Mouse (Mus musculus): ENCODE measurements around the gene Snd1. TPM values are rescaled to one million over a fixed set of nuclear protein-coding genes. Genes with fewer than 3 reads are reported as not detected.
A peak's percentile ranks its signal among the peaks of the same experiment; 100 is the strongest.

Gene Snd1
- total and polyA plus RNA-seq, 2 experiments from 2014 or later, result 54.7 to 120 TPM

DNA sequence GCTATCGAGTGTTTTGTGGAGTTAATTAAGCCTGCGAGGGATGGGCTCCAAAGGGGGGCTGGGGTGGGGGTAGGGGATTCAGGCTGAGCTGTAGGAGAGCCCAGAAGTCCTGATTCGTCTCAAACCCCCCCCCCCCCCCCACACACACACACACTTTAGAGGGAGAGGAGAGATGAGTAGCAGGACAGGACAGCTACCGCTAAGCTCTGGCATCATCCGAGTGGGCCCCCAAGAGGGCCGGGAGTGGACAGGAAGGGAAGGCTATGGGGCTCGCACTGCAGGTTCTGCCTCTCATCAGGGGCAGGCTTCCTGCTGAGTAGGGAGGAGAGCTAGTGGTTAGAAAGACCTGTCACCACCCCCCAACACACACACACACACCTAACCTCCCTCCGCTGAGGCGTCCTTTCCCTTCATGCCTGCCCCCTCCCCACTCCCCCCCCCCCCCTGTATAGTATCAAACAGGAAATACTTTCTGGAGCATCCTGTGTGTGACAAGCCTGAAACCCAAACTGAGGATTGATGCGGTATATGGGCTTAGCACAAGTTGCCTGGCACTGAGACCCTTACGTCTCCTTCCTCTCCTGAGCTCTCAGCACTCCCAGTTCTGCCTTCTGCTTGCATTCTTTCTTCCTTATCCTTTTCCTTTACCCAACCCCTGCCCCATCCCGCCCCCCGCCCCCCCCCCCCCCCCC, 456.8 kb downstream of the Snd1 start:
- Histone ChIP-seq H3K27ac (ENCODE audit: low read depth) (no peak overlapping the region), H3K27me3 (ENCODE audit: control insufficient read depth, insufficient read depth, low read length) (no peaks in the 10 kb centered on the region), H3K4me2 (ENCODE audit: low read depth, low read length) (peak overlapping the region; percentile 53), H3K4me3 (ENCODE audit: low read depth, low read length) (peak overlapping the region; percentile 5; the same call in 1 of the 2 replicates), H3K36me3 (replicated peaks; ENCODE audit: control insufficient read depth, insufficient read depth, low read length) (no peaks in the 10 kb centered on the region), H3K9me3 (replicated peaks; ENCODE audit: control insufficient read depth, low read length) (no peaks in the 10 kb centered on the region), H3K9ac (replicated peaks; ENCODE audit: low read depth, low read length) (no peak overlapping the region), H3K4me1 (ENCODE audit: control insufficient read depth, insufficient read depth) (no peaks in the 10 kb centered on the region)
- 5% methylated on average over 7 of the region's 13 CpGs for WGBS
- DNase-seq (ENCODE audit: low spot score), result no peak
- TF ChIP-seq EP300 (IDR thresholded peaks at IDR 0.05; ENCODE audit: low read depth) (no peak), CTCF (IDR thresholded peaks at IDR 0.05; ENCODE audit: low read depth) (no peak)
- ATAC-seq (ENCODE audit: insufficient read depth, low read depth), result no peak

DNA sequence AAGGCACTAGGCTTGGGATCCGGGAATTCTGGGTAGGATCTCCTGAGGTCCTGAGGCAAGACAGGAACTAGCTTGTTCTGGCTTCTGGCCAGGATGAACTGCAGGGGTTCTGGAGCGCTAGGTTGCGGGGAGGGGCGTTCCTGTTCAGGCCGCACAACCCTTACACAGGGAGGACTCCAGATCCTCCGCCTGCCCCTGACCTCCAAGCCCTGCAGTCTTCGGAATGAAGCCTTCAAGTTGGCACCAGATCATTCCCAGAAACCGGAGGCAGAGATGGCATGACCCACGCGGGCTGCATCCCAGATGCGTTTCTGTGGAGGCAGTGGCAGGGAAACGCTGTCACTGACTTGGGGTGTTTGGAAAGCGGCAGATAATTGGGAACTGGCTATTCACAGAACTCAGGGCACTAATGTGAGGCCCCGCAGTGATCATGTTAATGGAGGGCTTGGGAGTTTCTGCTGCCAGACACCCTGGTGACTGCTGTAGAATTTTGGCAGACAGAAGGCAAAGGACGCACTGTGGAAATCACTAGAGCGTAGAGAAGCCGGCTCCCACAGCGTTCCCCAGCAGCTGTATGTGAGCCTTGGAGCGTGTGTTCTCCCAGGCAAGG, 457.5 kb downstream of the Snd1 start:
- TF ChIP-seq EP300 (IDR thresholded peaks at IDR 0.05; ENCODE audit: low read depth) (no peak), CTCF (IDR thresholded peaks at IDR 0.05; ENCODE audit: low read depth) (no peak)
- ATAC-seq (ENCODE audit: insufficient read depth, low read depth), result no peak; the same call in 1 of the 2 replicates
- no peak overlapping the region for H3K9ac ChIP-seq (replicated peaks; ENCODE audit: low read depth, low read length)

DNA sequence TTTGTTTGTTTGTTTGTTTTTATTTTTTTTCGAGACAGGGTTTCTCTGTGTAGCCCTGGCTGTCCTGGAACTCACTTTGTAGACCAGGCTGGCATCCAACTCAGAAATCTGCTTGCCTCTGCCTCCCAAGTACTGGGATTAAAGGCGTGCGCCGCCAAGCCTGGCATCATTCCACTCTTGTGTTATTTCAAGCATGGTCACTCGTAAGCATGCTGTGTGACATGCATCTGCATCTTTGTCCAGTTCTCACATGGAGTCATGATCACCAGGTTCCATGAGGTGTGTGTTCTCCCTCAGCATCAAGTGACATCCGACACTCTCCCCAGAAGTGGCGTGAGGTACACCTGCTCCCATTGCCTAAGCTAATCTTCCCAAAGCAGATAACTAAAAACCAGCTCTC, 460.8 kb downstream of the Snd1 start:
- ATAC-seq (ENCODE audit: insufficient read depth, low read depth) (no peak), DNase-seq (ENCODE audit: low spot score) (no peak)
- TF ChIP-seq CTCF (IDR thresholded peaks at IDR 0.05; ENCODE audit: low read depth) (no peak), EP300 (IDR thresholded peaks at IDR 0.05; ENCODE audit: low read depth) (no peak)
- Histone ChIP-seq H3K9me3 (replicated peaks; ENCODE audit: control insufficient read depth, low read length) (no peaks in the 10 kb centered on the region), H3K4me2 (ENCODE audit: low read depth, low read length) (no peak overlapping the region), H3K36me3 (replicated peaks; ENCODE audit: control insufficient read depth, insufficient read depth, low read length) (no peaks in the 10 kb centered on the region), H3K4me3 (ENCODE audit: low read depth, low read length) (no peak overlapping the region), H3K9ac (replicated peaks; ENCODE audit: low read depth, low read length) (no peak overlapping the region), H3K27me3 (ENCODE audit: control insufficient read depth, insufficient read depth, low read length) (no peaks in the 10 kb centered on the region), H3K4me1 (ENCODE audit: control insufficient read depth, insufficient read depth) (no peaks in the 10 kb centered on the region), H3K27ac (ENCODE audit: low read depth) (no peak overlapping the region)
- 80% methylated on average over 7 of the region's 7 CpGs for WGBS

More for the DNA sequence above, 457.5 kb downstream of the Snd1 start:
- Histone ChIP-seq H3K4me3 (ENCODE audit: low read depth, low read length) (peak overlapping the region; percentile 15; the same call in 1 of the 2 replicates), H3K4me2 (ENCODE audit: low read depth, low read length) (peak overlapping the region; percentile 53), H3K36me3 (replicated peaks; ENCODE audit: control insufficient read depth, insufficient read depth, low read length) (no peaks in the 10 kb centered on the region), H3K27me3 (ENCODE audit: control insufficient read depth, insufficient read depth, low read length) (no peaks in the 10 kb centered on the region), H3K27ac (ENCODE audit: low read depth) (no peak overlapping the region), H3K4me1 (ENCODE audit: control insufficient read depth, insufficient read depth) (no peaks in the 10 kb centered on the region), H3K9me3 (replicated peaks; ENCODE audit: control insufficient read depth, low read length) (no peaks in the 10 kb centered on the region)
- no peak for DNase-seq (ENCODE audit: low spot score)
- 13% methylated on average over 19 of the region's 19 CpGs for WGBS

DNA sequence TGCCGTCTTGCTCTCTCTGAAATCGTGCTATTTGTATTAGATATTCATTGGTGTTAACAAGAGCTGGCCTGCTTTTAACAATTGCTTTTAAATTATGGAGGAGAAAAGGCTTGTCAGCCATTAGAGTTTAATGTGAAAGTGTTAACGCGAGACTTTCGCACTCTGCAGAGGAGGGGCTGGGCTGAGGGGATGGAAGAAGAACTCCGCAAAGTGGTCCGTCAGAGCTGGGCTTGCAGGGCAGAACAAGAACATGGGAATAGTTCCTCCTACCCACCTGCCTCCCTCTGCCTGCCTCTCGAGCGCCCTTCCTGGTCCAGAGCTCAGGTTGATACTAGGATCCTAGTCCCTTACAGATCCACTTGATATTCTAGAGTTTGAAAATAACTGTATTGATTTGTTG, 472.3 kb downstream of the Snd1 start:
- Histone ChIP-seq H3K9me3 (replicated peaks; ENCODE audit: control insufficient read depth, low read length) (no peaks in the 10 kb centered on the region), H3K27ac (ENCODE audit: low read depth) (no peak overlapping the region), H3K9ac (replicated peaks; ENCODE audit: low read depth, low read length) (no peak overlapping the region), H3K4me3 (ENCODE audit: low read depth, low read length) (no peak overlapping the region), H3K4me2 (ENCODE audit: low read depth, low read length) (no peak overlapping the region), H3K27me3 (ENCODE audit: control insufficient read depth, insufficient read depth, low read length) (peaks cover 9% of the 10 kb centered on the region; the same call in 1 of the 2 replicates), H3K4me1 (ENCODE audit: control insufficient read depth, insufficient read depth) (no peaks in the 10 kb centered on the region), H3K36me3 (replicated peaks; ENCODE audit: control insufficient read depth, insufficient read depth, low read length) (no peaks in the 10 kb centered on the region)
- ATAC-seq (ENCODE audit: insufficient read depth, low read depth), result no peak
- 52% methylated on average over 9 of the region's 9 CpGs for WGBS
- TF ChIP-seq EP300 (IDR thresholded peaks at IDR 0.05; ENCODE audit: low read depth) (no peak), CTCF (IDR thresholded peaks at IDR 0.05; ENCODE audit: low read depth) (no peak)
- no peak for DNase-seq (ENCODE audit: low spot score)

DNA sequence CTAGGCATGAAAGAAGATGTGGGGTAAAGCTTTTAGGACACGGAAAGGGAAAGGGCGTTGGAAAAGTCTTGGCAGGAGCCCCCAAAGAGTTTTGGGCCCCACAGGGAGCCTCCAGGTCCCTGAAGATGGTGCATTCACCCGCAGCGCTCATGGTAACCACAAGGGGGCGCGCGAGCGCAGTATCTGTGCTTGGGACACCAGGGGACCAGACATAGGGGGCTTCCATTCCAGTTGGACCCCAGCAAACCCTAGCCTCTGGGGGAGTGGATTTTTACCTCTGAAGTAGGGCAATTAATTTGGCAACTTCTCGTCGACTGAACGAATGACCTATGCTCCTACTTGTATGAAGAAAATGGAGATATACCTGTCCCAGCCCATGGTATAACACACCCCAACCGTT, 474.3 kb downstream of the Snd1 start:
- TF ChIP-seq CTCF (IDR thresholded peaks at IDR 0.05; ENCODE audit: low read depth) (peak; percentile 75), EP300 (IDR thresholded peaks at IDR 0.05; ENCODE audit: low read depth) (no peak)
- no peak for ATAC-seq (ENCODE audit: insufficient read depth, low read depth)

More for the DNA sequence above, 474.3 kb downstream of the Snd1 start:
- peak; percentile 16 for DNase-seq (ENCODE audit: low spot score)
- Histone ChIP-seq H3K4me3 (ENCODE audit: low read depth, low read length) (no peak overlapping the region), H3K4me1 (ENCODE audit: control insufficient read depth, insufficient read depth) (no peaks in the 10 kb centered on the region), H3K9me3 (replicated peaks; ENCODE audit: control insufficient read depth, low read length) (no peaks in the 10 kb centered on the region), H3K36me3 (replicated peaks; ENCODE audit: control insufficient read depth, insufficient read depth, low read length) (no peaks in the 10 kb centered on the region), H3K4me2 (ENCODE audit: low read depth, low read length) (no peak overlapping the region), H3K9ac (replicated peaks; ENCODE audit: low read depth, low read length) (no peak overlapping the region), H3K27me3 (ENCODE audit: control insufficient read depth, insufficient read depth, low read length) (peaks cover 9% of the 10 kb centered on the region; the same call in 1 of the 2 replicates), H3K27ac (ENCODE audit: low read depth) (no peak overlapping the region)
- WGBS, result 14% methylated on average over 12 of the region's 12 CpGs
